ENCODE assay signal across 11 mouse cellular contexts in the genomic region with DNA sequence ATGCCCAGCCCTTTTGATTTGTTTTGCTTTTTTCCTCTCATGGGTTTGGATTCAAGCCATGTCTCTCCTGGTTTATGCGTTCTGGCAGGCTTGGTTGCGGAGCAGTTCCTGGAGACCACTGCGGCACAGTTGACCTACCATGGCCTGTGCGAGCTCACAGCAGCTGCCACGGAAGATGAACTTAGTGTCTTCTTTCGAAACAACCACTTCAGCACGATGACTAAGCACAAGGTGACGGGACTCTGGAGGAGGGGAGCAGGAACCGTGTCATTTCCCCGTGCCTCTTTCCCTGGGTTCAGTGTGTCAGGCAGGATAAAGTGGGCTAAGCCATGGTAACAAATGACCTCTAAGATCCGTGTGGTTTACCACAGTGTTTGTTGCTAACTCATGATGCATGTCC. TPM values are rescaled to one million over a fixed set of nuclear protein-coding genes. Genes with fewer than 3 reads are reported as not detected.
DNase-seq lines count a peak whose midpoint lies in the region; ATAC-seq and TF ChIP-seq lines count a peak whose summit lies in the region.
"Had no signal": no experiment of that assay in that cellular context is flagged by ENCODE, and none has a peak within 500 bp of the region (broad histone marks: within the 10 kb centered on the region; RNA-seq: fewer than 3 reads in every experiment).

No protein-coding gene starts in this region.

- H3K4me3 ChIP-seq in E14TG2a.4 (replicated peaks; ENCODE audit: low read length) = 0 out of 2 replicates have a peak overlapping the region, but pooled peaks have one; percentile 13
- no peak overlapping the region for H3K4me3 ChIP-seq in kidney, adult 2 months (ENCODE audit: insufficient read depth, low read depth, low read length)
- no peak overlapping the region for H3K4me3 ChIP-seq in forebrain, postnatal 0 days (ENCODE audit: low read depth, low read length)
- H3K4me3 ChIP-seq in forebrain, embryonic 14.5 days (ENCODE audit: low read depth, low read length) = no peak overlapping the region
- H3K4me3 ChIP-seq in forebrain, embryonic 13.5 days = no peak overlapping the region
- H3K4me3 ChIP-seq: midbrain, embryonic 15.5 days had no signal

- H3K36me3 ChIP-seq in E14TG2a.4 (ENCODE audit: insufficient read depth, low read length) = peaks cover 99% of the 10 kb centered on the region
- peaks cover 4% of the 10 kb centered on the region; the same call in 1 of the 2 replicates for H3K36me3 ChIP-seq in kidney, adult 2 months (ENCODE audit: control insufficient read depth, insufficient read depth, low read length)
- H3K36me3 ChIP-seq in forebrain, postnatal 0 days (ENCODE audit: insufficient read depth) = peaks cover 46% of the 10 kb centered on the region
- H3K36me3 ChIP-seq in forebrain, embryonic 14.5 days (ENCODE audit: control insufficient read depth, insufficient read depth, low read length) = peaks cover 74% of the 10 kb centered on the region
- H3K36me3 ChIP-seq in forebrain, embryonic 13.5 days (ENCODE audit: poor library complexity, severe bottlenecking) = peaks cover 84% of the 10 kb centered on the region

- H3K9me3 ChIP-seq in E14TG2a.4 (ENCODE audit: low read length) = no peaks in the 10 kb centered on the region
- no peaks in the 10 kb centered on the region for H3K9me3 ChIP-seq in forebrain, postnatal 0 days (ENCODE audit: low read length)
- H3K9me3 ChIP-seq in forebrain, embryonic 14.5 days (replicated peaks; ENCODE audit: control insufficient read depth, low read length) = no peaks in the 10 kb centered on the region
- no peaks in the 10 kb centered on the region for H3K9me3 ChIP-seq in forebrain, embryonic 13.5 days (replicated peaks)
- H3K9me3 ChIP-seq: midbrain, embryonic 15.5 days had no signal

- H3K4me1 ChIP-seq in E14TG2a.4 (replicated peaks; ENCODE audit: low read depth, low read length) = peaks cover 93% of the 10 kb centered on the region
- H3K4me1 ChIP-seq in kidney, adult 2 months (ENCODE audit: control insufficient read depth, insufficient read depth, low read length) = peaks cover 49% of the 10 kb centered on the region
- no peaks in the 10 kb centered on the region for H3K4me1 ChIP-seq in forebrain, postnatal 0 days (ENCODE audit: insufficient read depth)
- no peaks in the 10 kb centered on the region for H3K4me1 ChIP-seq in forebrain, embryonic 14.5 days (ENCODE audit: control insufficient read depth, insufficient read depth, low read length)
- H3K4me1 ChIP-seq in forebrain, embryonic 13.5 days = no peaks in the 10 kb centered on the region
- H3K4me1 ChIP-seq: midbrain, embryonic 15.5 days had no signal

- H3K27ac ChIP-seq in kidney, adult 2 months (ENCODE audit: insufficient read depth, low read depth, low read length) = peak overlapping the region; percentile 93
- no peak overlapping the region for H3K27ac ChIP-seq in forebrain, postnatal 0 days (ENCODE audit: low read depth, low read length)
- no peak overlapping the region for H3K27ac ChIP-seq in forebrain, embryonic 14.5 days (ENCODE audit: low read depth, low read length)
- H3K27ac ChIP-seq in forebrain, embryonic 13.5 days = no peak overlapping the region
- H3K27ac ChIP-seq: midbrain, embryonic 15.5 days had no signal

- no peaks in the 10 kb centered on the region for H3K27me3 ChIP-seq in E14TG2a.4 (ENCODE audit: insufficient read depth, low read length)
- H3K27me3 ChIP-seq in kidney, adult 2 months (replicated peaks; ENCODE audit: control insufficient read depth, insufficient read depth, low read length) = no peaks in the 10 kb centered on the region
- no peaks in the 10 kb centered on the region for H3K27me3 ChIP-seq in forebrain, postnatal 0 days (ENCODE audit: insufficient read depth, low read length)
- H3K27me3 ChIP-seq in forebrain, embryonic 14.5 days (replicated peaks; ENCODE audit: control insufficient read depth, insufficient read depth, low read length) = no peaks in the 10 kb centered on the region
- H3K27me3 ChIP-seq in forebrain, embryonic 13.5 days = no peaks in the 10 kb centered on the region
- H3K27me3 ChIP-seq: midbrain, embryonic 15.5 days had no signal

- 7% methylated on average over 11 of the region's 11 CpGs for WGBS in kidney, adult 2 months
- WGBS in forebrain, postnatal 0 days = 89% methylated on average over 11 of the region's 11 CpGs
- WGBS in forebrain, embryonic 14.5 days = 91% methylated on average over 11 of the region's 11 CpGs
- WGBS in forebrain, embryonic 13.5 days = 88% methylated on average over 11 of the region's 11 CpGs

- no peak for TF ChIP-seq POLR2A in kidney, adult 2 months (IDR thresholded peaks at IDR 0.05; ENCODE audit: low read depth, low read length)

- ATAC-seq in forebrain, postnatal 0 days = no peak
- ATAC-seq in forebrain, embryonic 14.5 days = no peak
- no peak for ATAC-seq in forebrain, embryonic 13.5 days
- no peak for ATAC-seq in erythroid progenitor cell, adult 5-6 weeks (replicated peaks; ENCODE audit: low FRiP score, poor library complexity, severe bottlenecking)
- ATAC-seq: activated CD4-positive, CD25-positive, alpha-beta regulatory T cell, adult 4 months; midbrain, embryonic 15.5 days had no signal

- H3K4me2 ChIP-seq in forebrain, postnatal 0 days (ENCODE audit: low read depth) = no peak overlapping the region
- H3K4me2 ChIP-seq in forebrain, embryonic 14.5 days (ENCODE audit: low read length) = no peak overlapping the region
- H3K4me2 ChIP-seq in forebrain, embryonic 13.5 days = no peak overlapping the region
- H3K4me2 ChIP-seq: midbrain, embryonic 15.5 days had no signal

- DNase-seq in 416B (ENCODE audit: low read depth) = peak; percentile 100
- DNase-seq in kidney, adult 2 months = peak; percentile 89
- peak; percentile 68 for DNase-seq in lung, postnatal 36 days
- no peak for DNase-seq in forebrain, postnatal 0 days
- DNase-seq in forebrain, embryonic 14.5 days (ENCODE audit: low spot score) = no peak
- DNase-seq: heart, postnatal 14 days had no signal

- H3K9ac ChIP-seq in forebrain, postnatal 0 days = no peak overlapping the region
- H3K9ac ChIP-seq in forebrain, embryonic 14.5 days (ENCODE audit: low read length) = no peak overlapping the region
- no peak overlapping the region for H3K9ac ChIP-seq in forebrain, embryonic 13.5 days
- H3K9ac ChIP-seq: midbrain, embryonic 15.5 days had no signal

- no peak for TF ChIP-seq CTCF in E14TG2a.4 (conservative IDR thresholded peaks at IDR 0.05; ENCODE audit: low read length)
- TF ChIP-seq CTCF in kidney, adult 2 months (conservative IDR thresholded peaks at IDR 0.05; ENCODE audit: insufficient read depth, insufficient read length, low read depth, low read length) = no peak
- no peak for TF ChIP-seq CTCF in forebrain, postnatal 0 days (IDR thresholded peaks at IDR 0.05; ENCODE audit: low read depth)

RNA-seq across cellular contexts. Expression of a gene that starts 11.7 kb away (rescaled TPM):
- polyA plus RNA-seq in kidney, adult 2 months (2012; rRNA removed) = 25.6 and 27.0 TPM in 2 replicates
- 47.2 and 59.0 TPM in 2 replicates for total RNA-seq in forebrain, postnatal 0 days (2014; rRNA removed)
- polyA plus RNA-seq in forebrain, postnatal 0 days (2015; fragmentation: Nextera tagmentation; extraction: Ambion mirVana) = 51.4 and 60.4 TPM in 2 replicates
- polyA plus RNA-seq in forebrain, embryonic 14.5 days (2014; fragmentation: Nextera tagmentation; extraction: Ambion mirVana) = 40.7 and 42.7 TPM in 2 replicates
- 28.4 and 32.7 TPM in 2 replicates for polyA plus RNA-seq in forebrain, embryonic 13.5 days (2015; fragmentation: Nextera tagmentation; extraction: Ambion mirVana)
- total RNA-seq in erythroid progenitor cell, adult 5-6 weeks (2015; ENCODE audit: low replicate concordance) = 5.9 and 7.6 TPM in 2 replicates
- 7.2 and 8.4 TPM in 2 replicates for total RNA-seq in erythroid progenitor cell, adult 5-6 weeks (2017; ENCODE audit: low replicate concordance)

RNA-seq across cellular contexts. Expression of a gene that starts 12.4 kb away (rescaled TPM):
- 120 and 155 TPM in 2 replicates for polyA plus RNA-seq in kidney, adult 2 months (2012; rRNA removed)
- 29.5 and 35.4 TPM in 2 replicates for total RNA-seq in forebrain, postnatal 0 days (2014; rRNA removed)
- polyA plus RNA-seq in forebrain, postnatal 0 days (2015; fragmentation: Nextera tagmentation; extraction: Ambion mirVana) = 33.6 and 38.9 TPM in 2 replicates
- 48.6 and 50.7 TPM in 2 replicates for polyA plus RNA-seq in forebrain, embryonic 14.5 days (2014; fragmentation: Nextera tagmentation; extraction: Ambion mirVana)
- 39.6 and 40.0 TPM in 2 replicates for polyA plus RNA-seq in forebrain, embryonic 13.5 days (2015; fragmentation: Nextera tagmentation; extraction: Ambion mirVana)
- total RNA-seq in erythroid progenitor cell, adult 5-6 weeks (2015; ENCODE audit: low replicate concordance) = 27.8 and 38.6 TPM in 2 replicates
- total RNA-seq in erythroid progenitor cell, adult 5-6 weeks (2017; ENCODE audit: low replicate concordance) = 19.0 and 36.1 TPM in 2 replicates

RNA-seq across cellular contexts. Expression of a gene that starts 13.4 kb away (rescaled TPM):
- polyA plus RNA-seq in kidney, adult 2 months (2012; rRNA removed) = 5.6 and 6.3 TPM in 2 replicates
- 0.14 and 0.54 TPM in 2 replicates for total RNA-seq in forebrain, postnatal 0 days (2014; rRNA removed)
- polyA plus RNA-seq in forebrain, postnatal 0 days (2015; fragmentation: Nextera tagmentation; extraction: Ambion mirVana) = 0.24 and 0.40 TPM in 2 replicates
- polyA plus RNA-seq in forebrain, embryonic 14.5 days (2014; fragmentation: Nextera tagmentation; extraction: Ambion mirVana) = 0.27 and 0.64 TPM in 2 replicates
- 0.52 and 1.1 TPM in 2 replicates for polyA plus RNA-seq in forebrain, embryonic 13.5 days (2015; fragmentation: Nextera tagmentation; extraction: Ambion mirVana)
- total RNA-seq in erythroid progenitor cell, adult 5-6 weeks (2015; ENCODE audit: low replicate concordance) = 0.84 and 1.1 TPM in 2 replicates
- total RNA-seq in erythroid progenitor cell, adult 5-6 weeks (2017; ENCODE audit: low replicate concordance) = not detected in 2 replicates

RNA-seq across cellular contexts. Expression of a gene that starts 21.1 kb away (rescaled TPM):
- 143 and 173 TPM in 2 replicates for polyA plus RNA-seq in kidney, adult 2 months (2012; rRNA removed)
- 59.4 and 72.6 TPM in 2 replicates for total RNA-seq in forebrain, postnatal 0 days (2014; rRNA removed)
- polyA plus RNA-seq in forebrain, postnatal 0 days (2015; fragmentation: Nextera tagmentation; extraction: Ambion mirVana) = 68.6 and 77.9 TPM in 2 replicates
- polyA plus RNA-seq in forebrain, embryonic 14.5 days (2014; fragmentation: Nextera tagmentation; extraction: Ambion mirVana) = 75.8 and 91.8 TPM in 2 replicates
- polyA plus RNA-seq in forebrain, embryonic 13.5 days (2015; fragmentation: Nextera tagmentation; extraction: Ambion mirVana) = 98.4 and 103 TPM in 2 replicates
- total RNA-seq in erythroid progenitor cell, adult 5-6 weeks (2015; ENCODE audit: low replicate concordance) = 72.1 and 81.3 TPM in 2 replicates
- total RNA-seq in erythroid progenitor cell, adult 5-6 weeks (2017; ENCODE audit: low replicate concordance) = 35.4 and 49.5 TPM in 2 replicates

RNA-seq across cellular contexts. Expression of a gene that starts 42.5 kb away (rescaled TPM):
- 0.09 and 0.41 TPM in 2 replicates for polyA plus RNA-seq in kidney, adult 2 months (2012; rRNA removed)
- 0.23 and 0.33 TPM in 2 replicates for total RNA-seq in forebrain, postnatal 0 days (2014; rRNA removed)
- polyA plus RNA-seq in forebrain, postnatal 0 days (2015; fragmentation: Nextera tagmentation; extraction: Ambion mirVana) = not detected in 2 replicates
- not detected in 2 replicates for polyA plus RNA-seq in forebrain, embryonic 14.5 days (2014; fragmentation: Nextera tagmentation; extraction: Ambion mirVana)
- not detected in 2 replicates for polyA plus RNA-seq in forebrain, embryonic 13.5 days (2015; fragmentation: Nextera tagmentation; extraction: Ambion mirVana)
- total RNA-seq in erythroid progenitor cell, adult 5-6 weeks (2015; ENCODE audit: low replicate concordance) = not detected in 2 replicates
- not detected in 2 replicates for total RNA-seq in erythroid progenitor cell, adult 5-6 weeks (2017; ENCODE audit: low replicate concordance)
- polyA plus RNA-seq: activated CD4-positive, CD25-positive, alpha-beta regulatory T cell, adult 4 months had no signal

Comparison
In these comparisons a context has a peak if more than half of its experiments do, and no peak if none do; other contexts are left out.
1. DNase-seq: peak in 416B (single experiment), kidney, adult 2 months (single experiment) and lung, postnatal 36 days (single experiment); none in forebrain, postnatal 0 days (single experiment) and forebrain, embryonic 14.5 days (single experiment).